Mouse (Mus musculus) forebrain, embryonic 12.5 days (tissue): ENCODE data around the gene Serpinf1. TPM values are rescaled to one million over a fixed set of nuclear protein-coding genes. Genes with fewer than 3 reads are reported as not detected.
A peak's percentile ranks its signal among the peaks of the same experiment; 100 is the strongest.

Source experiments
- ATAC-seq: fragments of 200-750 bp; cut with Nextera tagmentation; 2 replicates; pipeline ENCODE4 v1.8.0; 2017; ENCODE audit warnings: moderate TSS enrichment; ENCODE audit not compliant: low FRiP score
- H3K27ac ChIP-seq: fragments of 300-500 bp; sonication (generic); 2 replicates; pipeline ENCODE4 v1.5.1; 2016; ENCODE audit warnings: mild to moderate bottlenecking
- H3K27me3 ChIP-seq: fragments of 300-500 bp; sonication (generic); 2 replicates; pipeline ENCODE4 v1.6.1; 2016; ENCODE audit warnings: mild to moderate bottlenecking
- H3K36me3 ChIP-seq: fragments of 300-500 bp; sonication (generic); replicated peaks from 2 replicates; pipeline ENCODE4 v1.6.1; 2016; ENCODE audit warnings: mild to moderate bottlenecking
- H3K4me1 ChIP-seq: fragments of 300-500 bp; sonication (generic); 2 replicates; pipeline ENCODE4 v1.6.1; 2016
- H3K4me2 ChIP-seq: fragments of 300-500 bp; sonication (generic); 2 replicates; pipeline ENCODE4 v1.6.1; 2016; ENCODE audit warnings: mild to moderate bottlenecking, moderate library complexity
- H3K4me3 ChIP-seq: fragments of 300-500 bp; sonication (generic); replicated peaks from 2 replicates; pipeline ENCODE4 v1.5.1; 2016; ENCODE audit warnings: mild to moderate bottlenecking
- H3K9ac ChIP-seq: fragments of 300-500 bp; sonication (generic); 2 replicates; pipeline ENCODE4 v1.6.1; 2016; ENCODE audit warnings: mild to moderate bottlenecking
- H3K9me3 ChIP-seq: fragments of 300-500 bp; sonication (generic); 2 replicates; pipeline ENCODE4 v1.6.1; 2016
- WGBS: fragments of 180-500 bp; shearing (Covaris S2); methylation state at CpG from one replicate; pipeline ENCODE4 v1.1.7; 2016; 5-methylcytosine and 5-hydroxymethylcytosine counted together
- polyA plus RNA-seq: library from polyadenylated mRNA; unstranded; fragments of >200 nt; fragmentation: Nextera tagmentation; extraction: Ambion mirVana; gene quantifications from 2 replicates; pipeline ENCODE4 v1.2.1, GENCODE M21; 2016

The Serpinf1 gene
- polyA plus RNA-seq, 1 experiment from 2014 or later = 44.7 TPM

GRCm38 (mm10) chr11:75455041-75455736, 32.7 kb upstream of the Serpinf1 start:
- H3K4me2 ChIP-seq = peak overlapping the region; percentile 99
- H3K9me3 ChIP-seq = no peaks in the 10 kb centered on the region
- H3K27ac ChIP-seq = 0 out of 2 replicates have a peak overlapping the region, but pooled peaks have one; percentile 36
- H3K36me3 ChIP-seq = no peaks in the 10 kb centered on the region
- H3K4me3 ChIP-seq = peak overlapping the region; percentile 67
- ATAC-seq = no peak
- 81% methylated on average over 10 of the region's 10 CpGs for WGBS
- peaks cover 4% of the 10 kb centered on the region; the same call in 1 of the 2 replicates for H3K27me3 ChIP-seq
- peaks cover 31% of the 10 kb centered on the region for H3K4me1 ChIP-seq
- peak overlapping the region; percentile 74 for H3K9ac ChIP-seq

- no peaks in the 10 kb centered on the region for H3K9me3 ChIP-seq
- no peaks in the 10 kb centered on the region; the same call in 1 of the 2 replicates for H3K36me3 ChIP-seq
- peak within 1 kb of the TSS; percentile 74 for H3K9ac ChIP-seq
- ATAC-seq = peak; percentile 97
- peaks cover 22% of the 10 kb centered on the region for H3K4me1 ChIP-seq
- peak within 1 kb of the TSS; percentile 67 for H3K4me3 ChIP-seq
- H3K27me3 ChIP-seq = peaks cover 4% of the 10 kb centered on the region; the same call in 1 of the 2 replicates
- 2% methylated on average over 56 of the region's 56 CpGs for WGBS
- peak within 1 kb of the TSS; percentile 99 for H3K4me2 ChIP-seq
- 0 out of 2 replicates have a peak within 1 kb of the TSS, but pooled peaks have one; percentile 36 for H3K27ac ChIP-seq
Measured at GRCm38 (mm10) chr11:75453991-75454930, 31.8 kb upstream of the Serpinf1 start, which contains the start of gene Wdr81. Gene Wdr81 (minus strand): TSS chr11:75454717.

- no peak overlapping the region for H3K4me3 ChIP-seq
- peaks cover 4% of the 10 kb centered on the region; the same call in 1 of the 2 replicates for H3K27me3 ChIP-seq
- no peak overlapping the region for H3K9ac ChIP-seq
- H3K36me3 ChIP-seq = peaks cover 10% of the 10 kb centered on the region
- no peaks in the 10 kb centered on the region for H3K9me3 ChIP-seq
- WGBS = 94% methylated on average over 31 of the region's 31 CpGs
- no peak for ATAC-seq
- no peak overlapping the region for H3K27ac ChIP-seq
- no peak overlapping the region for H3K4me2 ChIP-seq
- peaks cover 22% of the 10 kb centered on the region for H3K4me1 ChIP-seq
Measured at GRCm38 (mm10) chr11:75452812-75453557, 30.5 kb upstream of the Serpinf1 start.

GRCm38 (mm10) chr11:75452081-75452480, 29.6 kb upstream of the Serpinf1 start:
- no peak for ATAC-seq
- H3K4me1 ChIP-seq = peaks cover 22% of the 10 kb centered on the region
- H3K27ac ChIP-seq = no peak overlapping the region
- WGBS = 97% methylated on average over 8 of the region's 8 CpGs
- H3K4me2 ChIP-seq = no peak overlapping the region
- peaks cover 18% of the 10 kb centered on the region for H3K36me3 ChIP-seq
- H3K4me3 ChIP-seq = no peak overlapping the region
- peaks cover 4% of the 10 kb centered on the region; the same call in 1 of the 2 replicates for H3K27me3 ChIP-seq
- H3K9ac ChIP-seq = no peak overlapping the region
- no peaks in the 10 kb centered on the region for H3K9me3 ChIP-seq

DNA sequence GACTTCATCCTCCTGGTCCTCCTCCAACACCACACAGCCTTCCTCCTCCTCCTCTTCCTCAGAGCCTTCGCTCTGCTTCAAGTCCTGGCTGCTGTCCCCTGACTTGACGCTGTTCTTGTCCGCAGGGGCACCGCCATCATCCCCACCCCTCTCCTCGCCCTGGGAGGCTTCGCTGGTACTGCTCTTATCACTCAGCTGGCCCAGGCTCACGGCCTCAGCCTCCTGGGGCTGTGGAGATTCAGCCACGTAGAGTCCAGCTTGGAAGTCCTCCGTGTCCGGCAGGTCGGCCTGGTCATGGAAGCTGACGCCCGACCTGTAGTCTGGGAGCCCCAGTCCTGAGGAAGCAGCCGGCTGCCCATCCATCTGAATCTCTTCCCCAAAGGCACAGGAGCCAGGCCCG, 28.4 kb upstream of the Serpinf1 start:
- Histone ChIP-seq H3K9me3 (no peaks in the 10 kb centered on the region), H3K27ac (no peak overlapping the region), H3K4me3 (no peak overlapping the region), H3K9ac (no peak overlapping the region), H3K36me3 (peaks cover 20% of the 10 kb centered on the region), H3K4me2 (no peak overlapping the region), H3K4me1 (peaks cover 22% of the 10 kb centered on the region), H3K27me3 (no peaks in the 10 kb centered on the region)
- no peak for ATAC-seq
- WGBS = 91% methylated on average over 15 of the region's 15 CpGs

DNA sequence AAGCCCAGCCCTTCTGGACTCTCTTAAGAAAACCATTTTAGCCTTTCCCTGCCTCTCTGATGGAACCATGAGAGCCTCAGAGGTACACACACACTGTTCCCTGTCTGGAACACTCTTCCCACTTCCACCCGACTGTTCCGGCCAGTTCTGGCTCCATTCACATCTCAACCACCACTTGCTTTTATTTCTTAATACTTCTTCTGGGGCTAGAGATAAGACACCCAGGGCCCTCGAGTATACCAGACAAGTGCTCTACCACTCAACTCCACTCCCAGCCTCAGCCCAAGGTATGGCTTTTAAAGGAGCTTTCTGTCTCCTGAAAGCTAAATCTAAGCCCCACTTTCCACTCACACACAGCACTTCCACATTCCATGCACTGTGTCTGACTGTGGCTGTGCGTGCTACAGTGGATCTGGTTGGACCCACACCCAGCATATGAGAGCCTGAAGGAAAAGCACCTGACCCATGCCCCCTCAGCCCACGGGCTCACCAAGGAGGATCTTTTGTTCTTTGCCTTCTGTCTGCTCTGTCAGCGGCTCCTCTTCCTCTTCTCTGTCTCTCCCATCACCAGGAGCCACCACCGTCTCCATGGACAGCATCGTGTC, 27.9 kb upstream of the Serpinf1 start:
- H3K4me2 ChIP-seq = no peak overlapping the region

GRCm38 (mm10) chr11:75449695-75450094, 27.2 kb upstream of the Serpinf1 start:
- no peak overlapping the region for H3K9ac ChIP-seq
- no peak for ATAC-seq
- peaks cover 21% of the 10 kb centered on the region for H3K36me3 ChIP-seq
- H3K9me3 ChIP-seq = no peaks in the 10 kb centered on the region
- H3K4me3 ChIP-seq = no peak overlapping the region
- H3K4me1 ChIP-seq = peaks cover 16% of the 10 kb centered on the region
- no peak overlapping the region for H3K27ac ChIP-seq
- H3K4me2 ChIP-seq = no peak overlapping the region
- H3K27me3 ChIP-seq = no peaks in the 10 kb centered on the region
- WGBS = 80% methylated on average over 7 of the region's 7 CpGs

More for the DNA sequence above, 27.9 kb upstream of the Serpinf1 start:
- peaks cover 22% of the 10 kb centered on the region for H3K4me1 ChIP-seq
- no peak overlapping the region for H3K4me3 ChIP-seq
- H3K9ac ChIP-seq = no peak overlapping the region
- peaks cover 20% of the 10 kb centered on the region for H3K36me3 ChIP-seq
- no peak overlapping the region for H3K27ac ChIP-seq
- 85% methylated on average over 8 of the region's 8 CpGs for WGBS
- H3K27me3 ChIP-seq = no peaks in the 10 kb centered on the region
- no peak for ATAC-seq
- no peaks in the 10 kb centered on the region for H3K9me3 ChIP-seq

GRCm38 (mm10) chr11:75448575-75448974, 26.1 kb upstream of the Serpinf1 start:
- no peak for ATAC-seq
- H3K27ac ChIP-seq = no peak overlapping the region
- H3K36me3 ChIP-seq = peaks cover 24% of the 10 kb centered on the region

DNA sequence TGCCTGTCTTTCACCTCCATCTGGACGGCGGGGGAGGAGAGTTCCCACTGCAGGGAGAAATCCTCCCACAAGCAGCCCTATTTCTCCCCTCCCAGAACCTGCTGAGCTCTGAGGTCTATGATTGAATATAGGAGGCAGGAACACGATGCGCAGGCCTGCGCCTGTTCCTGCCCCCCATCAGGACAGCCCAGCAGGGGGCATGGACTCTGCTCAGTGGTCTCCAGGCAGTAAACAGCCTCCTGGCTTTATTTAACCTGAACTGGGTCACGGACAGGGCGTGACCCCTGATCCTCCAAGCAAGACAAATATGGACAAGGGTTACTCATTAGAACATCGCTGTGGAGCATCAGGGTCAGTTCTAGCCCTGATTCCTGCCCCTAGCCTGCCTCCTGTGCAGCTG, 21.2 kb upstream of the Serpinf1 start:
- ATAC-seq = no peak
- no peaks in the 10 kb centered on the region for H3K27me3 ChIP-seq
- H3K36me3 ChIP-seq = peaks cover 24% of the 10 kb centered on the region
- no peaks in the 10 kb centered on the region for H3K9me3 ChIP-seq
- no peak overlapping the region for H3K9ac ChIP-seq
- 53% methylated on average over 8 of the region's 8 CpGs for WGBS
- no peak overlapping the region for H3K27ac ChIP-seq
- H3K4me3 ChIP-seq = no peak overlapping the region
- no peaks in the 10 kb centered on the region for H3K4me1 ChIP-seq
- no peak overlapping the region for H3K4me2 ChIP-seq

More at GRCm38 (mm10) chr11:75448575-75448974, 26.1 kb upstream of the Serpinf1 start:
- Histone ChIP-seq H3K27me3 (no peaks in the 10 kb centered on the region), H3K4me1 (peaks cover 8% of the 10 kb centered on the region), H3K4me3 (no peak overlapping the region), H3K9me3 (no peaks in the 10 kb centered on the region), H3K9ac (no peak overlapping the region), H3K4me2 (no peak overlapping the region)
- 82% methylated on average over 3 of the region's 3 CpGs for WGBS

- Histone ChIP-seq H3K27me3 (no peaks in the 10 kb centered on the region), H3K36me3 (peaks cover 7% of the 10 kb centered on the region), H3K4me1 (no peaks in the 10 kb centered on the region), H3K27ac (no peak overlapping the region), H3K4me2 (no peak overlapping the region), H3K9ac (no peak overlapping the region), H3K9me3 (no peaks in the 10 kb centered on the region), H3K4me3 (no peak overlapping the region)
- WGBS = 81% methylated on average over 16 of the region's 16 CpGs
- ATAC-seq = no peak
Measured at GRCm38 (mm10) chr11:75441601-75442000, 19.1 kb upstream of the Serpinf1 start.

- 85% methylated on average over 7 of the region's 7 CpGs for WGBS
- Histone ChIP-seq H3K4me2 (no peak overlapping the region), H3K36me3 (peaks cover 7% of the 10 kb centered on the region), H3K9me3 (no peaks in the 10 kb centered on the region), H3K9ac (no peak overlapping the region), H3K4me1 (no peaks in the 10 kb centered on the region), H3K27me3 (no peaks in the 10 kb centered on the region), H3K4me3 (no peak overlapping the region), H3K27ac (no peak overlapping the region)
- no peak for ATAC-seq
Measured at GRCm38 (mm10) chr11:75441034-75441433, 18.5 kb upstream of the Serpinf1 start.
